Mouse (Mus musculus) liver, embryonic 14.5 days (tissue): Measurements from ENCODE around the gene Parg. TPM values are rescaled to one million over a fixed set of nuclear protein-coding genes. Genes with fewer than 3 reads are reported as not detected.
A peak's percentile ranks its signal among the peaks of the same experiment; 100 is the strongest.
"Not testable (repeated sequence)": the region's sequence is repeated elsewhere in the genome, so short reads cannot be mapped to it uniquely, and the experiment has no call there.

Experiments
- ATAC-seq: fragments of 200-750 bp; cut with Nextera tagmentation; 2 replicates; pipeline ENCODE4 v1.8.0; 2017; ENCODE audit warnings: moderate number of reproducible peaks, mild to moderate bottlenecking, moderate library complexity; ENCODE audit not compliant: insufficient read depth
- DNase-seq, 3 experiments: peaks; one replicate each; pipeline ENCODE4 v3.0.0-alpha.2; 2012 to 2013; ENCODE audit warnings: low read depth in 3 of 3, low spot score in 3 of 3
- H3K27ac ChIP-seq: fragments of 300-500 bp; sonication (generic); 2 replicates; pipeline ENCODE4 v1.5.1; 2014; ENCODE audit warnings: moderate library complexity, mild to moderate bottlenecking, control low read depth, inconsistent platforms
- H3K27me3 ChIP-seq: fragments of 300-500 bp; sonication (generic); 2 replicates; pipeline ENCODE4 v1.6.1; 2014; ENCODE audit warnings: mild to moderate bottlenecking, low read length, moderate library complexity; ENCODE audit not compliant: control insufficient read depth, insufficient read depth
- H3K36me3 ChIP-seq: fragments of 300-500 bp; sonication (generic); replicated peaks from 2 replicates; pipeline ENCODE4 v1.6.1; 2014; ENCODE audit warnings: low read depth; ENCODE audit not compliant: control insufficient read depth, insufficient read depth
- H3K4me1 ChIP-seq, 2 experiments: fragments of 200-500 bp in 1 of 2; fragments of 300-500 bp in 1 of 2; sonication (generic) in 1 of 2; replicated peaks; 2 replicates each; pipeline ENCODE4 v1.6.1; 2012 to 2014; ENCODE audit warnings: antibody characterized with exemption in 1 of 2, inconsistent platforms in 1 of 2, low read length in 1 of 2; ENCODE audit not compliant: control insufficient read depth in 2 of 2, insufficient read depth in 2 of 2
- H3K4me2 ChIP-seq: fragments of 300-500 bp; sonication (generic); 2 replicates; pipeline ENCODE4 v1.6.1; 2014; ENCODE audit warnings: low read depth, mild to moderate bottlenecking, control low read depth, moderate library complexity
- H3K4me3 ChIP-seq, 2 experiments: fragments of 200-500 bp in 1 of 2; fragments of 300-500 bp in 1 of 2; sonication (generic) in 1 of 2; 2 replicates each; pipeline ENCODE4 v1.5.1; 2012 to 2014; ENCODE audit warnings: low read depth in 2 of 2, low read length in 2 of 2, mild to moderate bottlenecking in 2 of 2, control low read depth in 1 of 2, inconsistent platforms in 1 of 2, moderate library complexity in 1 of 2; ENCODE audit not compliant: insufficient read depth in 1 of 2
- H3K9ac ChIP-seq: fragments of 300-500 bp; sonication (generic); replicated peaks from 2 replicates; pipeline ENCODE4 v1.6.1; 2014; ENCODE audit warnings: mild to moderate bottlenecking, control low read depth, moderate library complexity
- H3K9me3 ChIP-seq: fragments of 300-500 bp; sonication (generic); 2 replicates; pipeline ENCODE4 v1.6.1; 2016; ENCODE audit warnings: low read length, mixed read lengths; ENCODE audit not compliant: control insufficient read depth
- CTCF ChIP-seq: IDR thresholded peaks from 2 replicates; pipeline ENCODE4 v1.5.1; 2016; ENCODE audit warnings: antibody characterized with exemption, low read depth, control low read depth
- EP300 ChIP-seq: IDR thresholded peaks from 2 replicates; pipeline ENCODE4 v1.6.1; 2016; ENCODE audit warnings: antibody characterized with exemption, low read depth
- WGBS: fragments of 180-500 bp; shearing (Covaris S2); extraction: QIAGEN DNeasy Blood & Tissue Kit; methylation state at CpG from one replicate; pipeline ENCODE4 v1.1.7; 2014; ENCODE audit not compliant: insufficient replicate concordance; 5-methylcytosine and 5-hydroxymethylcytosine counted together
- polyA plus RNA-seq, 2 experiments: library from polyadenylated mRNA; depleted of rRNA in 1 of 2; stranded (reverse) in 1 of 2; unstranded in 1 of 2; fragments of >200 nt; fragmentation: Nextera tagmentation in 1 of 2; extraction: Ambion mirVana in 1 of 2; gene quantifications; 2 replicates each; pipeline versions ENCODE4 v1.2.1 to v1.2.3; 2012 to 2014

Gene Parg
- polyA plus RNA-seq, 2 experiments = 6.0 to 12.6 TPM

DNA sequence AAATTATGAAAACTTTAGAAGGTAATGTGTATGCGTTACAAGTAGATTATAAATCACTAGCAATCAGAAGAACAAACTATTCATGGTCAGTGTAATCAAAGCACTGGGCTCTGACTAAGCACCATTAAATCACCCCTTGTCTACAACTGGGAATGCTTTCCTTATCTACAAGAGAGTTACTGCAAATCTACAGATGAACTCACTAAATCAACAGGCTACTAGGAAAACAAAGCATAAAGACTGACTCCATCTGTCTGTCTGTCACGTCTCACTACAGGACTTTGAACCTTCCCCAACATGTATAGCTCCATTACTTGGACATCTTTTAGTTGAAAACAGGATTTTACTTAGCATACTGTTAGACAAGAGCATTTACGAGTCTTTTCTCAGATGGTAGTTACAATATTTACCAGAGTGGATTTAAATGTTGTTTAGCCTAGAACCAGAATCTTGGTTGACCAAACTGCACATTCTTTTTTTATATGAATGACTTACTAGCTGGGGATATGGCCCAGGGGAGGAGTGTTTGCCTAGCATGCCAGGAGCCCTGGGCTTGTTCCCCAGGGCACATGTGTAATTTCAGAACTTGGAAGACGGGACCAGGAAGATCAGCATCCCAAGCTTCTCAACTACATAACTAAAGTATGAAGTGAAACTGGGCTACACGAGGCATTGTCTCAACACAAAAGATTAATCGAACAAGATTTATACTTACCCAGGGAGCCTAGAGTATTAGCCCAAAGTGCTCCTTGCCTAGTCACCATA lies 10.9 kb upstream of the Parg start:
- Histone ChIP-seq H3K4me1 (no peaks in the 10 kb centered on the region), H3K36me3 (peaks cover 56% of the 10 kb centered on the region), H3K27ac (no peak overlapping the region), H3K9me3 (no peaks in the 10 kb centered on the region), H3K27me3 (no peaks in the 10 kb centered on the region), H3K4me2 (no peak overlapping the region), H3K4me3 (no peak overlapping the region), H3K9ac (no peak overlapping the region)
- no peak for DNase-seq
- TF ChIP-seq CTCF = no peak
- TF ChIP-seq EP300 = no peak
- 78% methylated on average over 6 of the region's 6 CpGs for WGBS
- no peak for ATAC-seq

DNA sequence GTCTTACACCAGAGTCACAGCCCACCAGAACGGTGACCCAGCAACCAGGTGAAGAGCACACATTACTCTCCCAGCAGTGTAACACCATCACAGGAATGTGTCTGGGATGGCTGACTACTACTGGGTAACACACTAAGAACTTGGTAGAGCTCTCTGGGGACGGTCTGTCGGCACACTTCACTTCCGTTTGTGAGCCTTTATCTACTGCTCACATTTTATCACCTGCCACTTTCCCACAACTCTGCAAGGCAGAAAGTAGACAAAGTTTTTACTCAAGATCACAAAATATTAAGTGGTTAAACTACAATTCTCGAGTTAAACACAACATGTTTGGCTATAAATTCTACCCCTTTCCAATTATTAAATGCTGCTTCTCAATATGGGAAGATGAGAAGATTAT lies 9.8 kb upstream of the Parg start:
- no peak for DNase-seq
- Histone ChIP-seq H3K4me3 (no peak overlapping the region), H3K27ac (no peak overlapping the region), H3K4me1 (no peaks in the 10 kb centered on the region), H3K4me2 (no peak overlapping the region), H3K9ac (no peak overlapping the region), H3K27me3 (no peaks in the 10 kb centered on the region), H3K9me3 (no peaks in the 10 kb centered on the region), H3K36me3 (peaks cover 52% of the 10 kb centered on the region)
- TF ChIP-seq CTCF (no peak), EP300 (no peak)
- no peak for ATAC-seq
- 52% methylated on average over 5 of the region's 5 CpGs for WGBS

DNA sequence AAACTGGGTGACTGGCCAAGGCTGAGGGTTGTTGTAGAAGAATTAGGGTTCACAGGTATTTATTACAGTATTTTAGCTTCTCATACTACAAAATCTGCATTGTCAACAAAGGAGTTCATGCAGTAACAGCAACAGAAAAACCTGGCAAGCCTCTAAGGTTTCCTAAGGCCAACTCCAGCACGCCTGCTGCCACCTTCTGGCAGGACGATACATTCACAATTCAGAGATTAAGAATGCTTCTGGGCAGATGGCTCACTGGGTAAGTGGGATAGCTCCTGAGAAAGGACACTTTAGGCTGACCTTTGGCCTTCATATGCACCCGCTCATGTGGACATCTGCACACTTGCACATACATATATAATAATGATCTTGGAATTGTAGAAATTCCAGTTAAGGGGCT lies 9.3 kb upstream of the Parg start:
- peaks cover 51% of the 10 kb centered on the region for H3K36me3 ChIP-seq
- no peak for TF ChIP-seq EP300
- TF ChIP-seq CTCF = peak; percentile 91
- no peak overlapping the region for H3K4me3 ChIP-seq
- H3K9ac ChIP-seq = no peak overlapping the region
- H3K4me1 ChIP-seq = no peaks in the 10 kb centered on the region
- 31% methylated on average over 3 of the region's 3 CpGs for WGBS
- no peaks in the 10 kb centered on the region for H3K27me3 ChIP-seq
- no peak overlapping the region for H3K27ac ChIP-seq
- DNase-seq (peak in 2 of 3 experiments; percentile 49), ATAC-seq (peak; percentile 37; the same call in 1 of the 2 replicates)
- H3K4me2 ChIP-seq = no peak overlapping the region
- no peaks in the 10 kb centered on the region for H3K9me3 ChIP-seq

DNA sequence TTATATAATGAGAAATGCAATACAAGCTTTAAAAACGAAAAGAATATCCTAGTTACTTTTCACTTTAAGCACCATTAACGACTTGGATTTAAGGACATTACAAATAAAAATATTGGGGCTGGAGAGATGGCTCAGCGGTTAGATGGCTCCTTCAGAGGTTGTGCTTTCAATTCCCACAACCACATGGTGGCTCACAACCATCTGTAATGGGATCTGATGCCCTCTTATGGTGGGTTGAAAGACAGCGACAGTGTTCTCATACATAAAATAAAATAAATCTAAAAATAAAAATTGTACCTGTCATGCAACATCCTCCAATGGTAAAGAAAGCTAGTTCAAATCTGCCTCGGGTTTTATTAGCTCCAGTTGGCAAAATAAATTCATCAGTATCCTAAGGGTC lies 8.2 kb upstream of the Parg start:
- ATAC-seq, H3K9me3 ChIP-seq, H3K4me2 ChIP-seq, H3K4me3 ChIP-seq, H3K27ac ChIP-seq, H3K9ac ChIP-seq, H3K4me1 ChIP-seq, H3K27me3 ChIP-seq, DNase-seq: not testable (repeated sequence)
- peak; percentile 27 for TF ChIP-seq CTCF
- 63% methylated on average over 5 of the region's 5 CpGs for WGBS
- H3K36me3 ChIP-seq = peaks cover 50% of the 10 kb centered on the region

DNA sequence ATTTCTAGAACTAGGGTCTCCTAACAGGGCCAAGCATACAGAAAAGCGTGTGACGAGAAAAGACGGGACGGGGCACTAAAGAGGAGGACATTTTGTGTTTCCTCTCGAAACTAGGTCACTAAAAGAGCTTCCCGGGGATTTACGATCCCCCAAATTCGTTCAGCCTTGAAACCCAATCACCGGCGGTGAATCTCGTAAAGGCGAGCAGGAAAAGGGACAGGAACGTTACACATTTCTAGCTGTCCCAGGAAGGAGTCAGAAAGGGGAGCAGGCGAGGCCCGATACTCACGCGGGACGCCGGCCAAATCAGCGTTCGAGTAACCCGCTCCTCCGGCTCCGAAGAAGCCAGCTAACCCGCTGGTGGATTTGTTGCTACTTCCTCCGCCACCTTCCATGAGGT lies 395 bp upstream of the Parg start:
- peak in 1 of 3 experiments; percentile 22 for DNase-seq
- peak overlapping the region; percentile 71 to 87 for H3K4me3 ChIP-seq

More for the DNA sequence above, 395 bp upstream of the Parg start:
- Histone ChIP-seq H3K4me1 (peaks cover 13 to 21% of the 10 kb centered on the region in 2 experiments), H3K36me3 (peaks cover 20% of the 10 kb centered on the region), H3K9ac (peak overlapping the region; percentile 88), H3K27me3 (no peaks in the 10 kb centered on the region), H3K4me2 (peak overlapping the region; percentile 88), H3K9me3 (no peaks in the 10 kb centered on the region), H3K27ac (peak overlapping the region; percentile 62)
- TF ChIP-seq EP300 (no peak), CTCF (no peak)
- ATAC-seq = peak; percentile 26
- WGBS = under 1% methylated on average over 25 of the region's 26 CpGs
